Mouse (Mus musculus) neutrophil, adult 5-6 weeks (primary cell): ENCODE data around the gene Gm3739. TPM values are rescaled to one million over a fixed set of nuclear protein-coding genes. Genes with fewer than 3 reads are reported as not detected.
"Not testable (repeated sequence)": the region's sequence is repeated elsewhere in the genome, so short reads cannot be mapped to it uniquely, and the experiment has no call there.

Experiments
- ATAC-seq: fragments of 151-379, 151-347 bp; 2 replicates; pipeline ENCODE4 v1.8.0; 2017; ENCODE audit warnings: mild to moderate bottlenecking, moderate TSS enrichment; ENCODE audit not compliant: insufficient number of reproducible peaks, poor library complexity, low FRiP score, severe bottlenecking; ENCODE audit errors: extremely low read depth
- total RNA-seq: library from RNA; stranded (forward); fragments of 200-1000 nt; gene quantifications from 2 replicates; pipeline ENCODE4 v1.2.3, GENCODE M21; 2017

Gm3739 gene
- total RNA-seq = not detected in 2 replicates

DNA sequence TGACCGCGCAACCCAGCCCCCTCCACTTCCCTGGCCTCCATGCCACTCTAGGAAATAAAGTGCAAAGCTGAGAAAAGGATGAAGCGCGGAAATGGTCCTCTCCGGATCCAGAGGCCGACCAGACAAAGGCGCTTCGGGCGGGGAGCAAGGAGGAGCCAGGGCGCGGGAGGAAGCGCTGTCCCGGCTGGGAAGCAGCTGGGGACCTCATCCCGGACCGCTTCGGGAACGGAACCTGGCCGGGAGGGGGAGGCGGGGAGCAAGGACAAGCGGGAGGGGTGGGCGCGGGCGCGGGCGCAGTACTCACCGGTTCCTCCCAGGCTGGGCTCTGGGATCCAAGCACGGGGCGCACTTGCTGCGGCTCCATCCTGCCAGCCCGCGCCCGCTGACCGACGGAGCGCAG is at the start of gene Gm3739:
Gene Gm3739, minus strand, starts transcription at position 389 of the 400 bp plus-strand sequence.
- ATAC-seq = not testable (repeated sequence)

DNA sequence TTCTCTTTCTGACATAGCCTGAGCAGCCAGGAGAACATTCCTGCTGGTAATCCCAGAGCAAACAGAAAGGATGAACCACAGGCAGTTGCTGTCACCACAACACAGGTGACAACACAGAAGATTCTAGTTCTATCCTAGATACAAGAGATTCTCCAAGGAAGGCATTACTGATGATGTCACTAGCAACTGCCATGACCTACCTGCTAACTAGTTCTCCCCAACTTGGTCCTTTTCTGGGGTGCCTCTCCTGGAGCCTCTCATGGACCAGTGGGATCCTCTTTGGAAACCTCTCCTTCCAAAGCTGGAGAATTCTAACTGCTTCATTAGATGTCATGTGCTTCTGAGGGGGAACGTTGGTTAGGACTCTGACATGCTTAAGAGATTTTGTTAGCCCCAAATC is 17.4 kb upstream of the Gm3739 start, which contains the start of gene Gm5797:
Gene Gm5797, minus strand, starts transcription at position 101 of the 400 bp plus-strand sequence.
- not testable (repeated sequence) for ATAC-seq

DNA sequence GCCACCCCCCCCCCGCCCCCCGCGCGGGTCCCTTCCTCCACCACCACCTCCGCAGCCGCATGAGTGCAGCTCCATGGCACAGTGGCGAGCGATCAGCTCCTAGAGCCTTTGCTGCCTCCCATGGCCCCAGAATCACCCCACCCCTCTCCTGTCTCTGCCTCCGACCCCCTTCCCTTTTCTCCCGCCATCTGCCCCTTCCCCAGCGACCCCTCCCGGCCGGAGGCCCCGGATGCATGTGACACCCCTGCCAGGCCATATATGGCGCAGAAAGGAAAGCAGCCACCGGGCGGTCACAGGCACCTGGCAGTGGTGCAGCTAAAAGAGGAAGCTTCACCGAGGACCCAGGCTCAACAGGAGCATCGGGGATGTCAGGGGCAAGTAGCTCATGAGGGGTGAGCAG is 244 bp upstream of the Gm3739 start:
- ATAC-seq = not testable (repeated sequence)

DNA sequence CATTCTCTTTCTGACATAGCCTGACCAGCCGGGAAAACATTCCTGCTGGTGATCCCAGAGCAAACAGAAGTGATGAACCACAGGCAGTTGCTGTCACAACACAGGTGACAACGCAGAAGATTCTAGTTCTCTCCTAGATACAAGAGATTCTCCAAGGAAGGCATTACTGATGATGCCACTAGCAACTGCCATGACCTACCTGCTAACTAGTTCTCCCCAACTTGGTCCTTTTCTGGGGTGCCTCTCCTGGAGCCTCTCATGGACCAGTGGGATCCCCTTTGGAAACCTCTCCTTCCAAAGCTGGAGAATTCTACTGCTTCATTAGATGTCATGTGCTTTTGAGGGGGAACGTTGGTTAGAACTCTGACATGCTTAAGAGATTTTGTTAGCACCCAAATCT is 50.2 kb downstream of the Gm3739 start, which contains the start of gene Gm3727:
Gene Gm3727, minus strand, starts transcription at position 101 of the 400 bp plus-strand sequence.
- ATAC-seq = not testable (repeated sequence)

Other genes starting within 250 kb of the Gm3739 start
- not detected in 2 replicates for gene Gm3696, start 214.4 kb downstream of the Gm3739 start, total RNA-seq
- gene Gm6676, start 189.6 kb downstream of the Gm3739 start, total RNA-seq = not detected in 2 replicates
- gene Gm3512, start 140.5 kb downstream of the Gm3739 start, total RNA-seq = 0.23 TPM in 1 of 2 replicates, not detected in the other
- not detected in 2 replicates for gene Gm16434, start 120.5 kb downstream of the Gm3739 start, total RNA-seq
- gene Gm3727, start 50.3 kb downstream of the Gm3739 start, total RNA-seq = not detected in 2 replicates
- not detected in 2 replicates for gene Gm5797, start 17.3 kb upstream of the Gm3739 start, total RNA-seq
- gene Gm8374, start 50.1 kb upstream of the Gm3739 start, total RNA-seq = not detected in 2 replicates
- 0.23 TPM in 1 of 2 replicates, not detected in the other for gene Gm3755, start 135.9 kb upstream of the Gm3739 start, total RNA-seq
- gene Gm3752, start 168.7 kb upstream of the Gm3739 start, total RNA-seq = not detected in 2 replicates